Mouse (Mus musculus) heart, embryonic 15.5 days (tissue): ENCODE measurements at regions not wholly inside any gene's neighbourhood (a gene's known extent, or its start where the extent isn't known, plus 50 kb on each side); places are given as distances from the start of the nearest gene placed in this dataset.

ENCODE experiments used
- ATAC-seq: fragments of 200-750 bp; cut with Nextera tagmentation; replicated peaks from 2 replicates; pipeline ENCODE4 v1.8.0; 2017; ENCODE audit warnings: low read depth, moderate TSS enrichment; ENCODE audit not compliant: insufficient number of reproducible peaks, insufficient read depth, low FRiP score
- H3K27ac ChIP-seq: fragments of 300-500 bp; sonication (generic); 2 replicates; pipeline ENCODE4 v1.5.1; 2015; ENCODE audit warnings: mild to moderate bottlenecking, inconsistent platforms
- H3K27me3 ChIP-seq: fragments of 300-500 bp; sonication (generic); 2 replicates; pipeline ENCODE4 v1.6.1; 2015; ENCODE audit warnings: inconsistent platforms
- H3K36me3 ChIP-seq: fragments of 300-500 bp; sonication (generic); 2 replicates; pipeline ENCODE4 v1.6.1; 2015; ENCODE audit warnings: mild to moderate bottlenecking, inconsistent platforms
- H3K4me1 ChIP-seq: fragments of 300-500 bp; sonication (generic); replicated peaks from 2 replicates; pipeline ENCODE4 v1.6.1; 2015; ENCODE audit warnings: inconsistent platforms
- H3K4me2 ChIP-seq: fragments of 300-500 bp; sonication (generic); 2 replicates; pipeline ENCODE4 v1.6.1; 2015; ENCODE audit warnings: inconsistent platforms, mild to moderate bottlenecking, moderate library complexity
- H3K4me3 ChIP-seq: fragments of 300-500 bp; sonication (generic); 2 replicates; pipeline ENCODE4 v1.5.1; 2015; ENCODE audit warnings: mild to moderate bottlenecking, inconsistent platforms
- H3K9ac ChIP-seq: fragments of 300-500 bp; sonication (generic); 2 replicates; pipeline ENCODE4 v1.6.1; 2015; ENCODE audit warnings: mild to moderate bottlenecking, inconsistent platforms
- H3K9me3 ChIP-seq: fragments of 300-500 bp; sonication (generic); replicated peaks from 2 replicates; pipeline ENCODE4 v1.6.1; 2016; ENCODE audit warnings: inconsistent platforms
- WGBS: fragments of 180-500 bp; shearing (Covaris S2); methylation state at CpG from one replicate; pipeline ENCODE4 v1.1.7; 2015; ENCODE audit warnings: mixed read lengths; 5-methylcytosine and 5-hydroxymethylcytosine counted together

DNA sequence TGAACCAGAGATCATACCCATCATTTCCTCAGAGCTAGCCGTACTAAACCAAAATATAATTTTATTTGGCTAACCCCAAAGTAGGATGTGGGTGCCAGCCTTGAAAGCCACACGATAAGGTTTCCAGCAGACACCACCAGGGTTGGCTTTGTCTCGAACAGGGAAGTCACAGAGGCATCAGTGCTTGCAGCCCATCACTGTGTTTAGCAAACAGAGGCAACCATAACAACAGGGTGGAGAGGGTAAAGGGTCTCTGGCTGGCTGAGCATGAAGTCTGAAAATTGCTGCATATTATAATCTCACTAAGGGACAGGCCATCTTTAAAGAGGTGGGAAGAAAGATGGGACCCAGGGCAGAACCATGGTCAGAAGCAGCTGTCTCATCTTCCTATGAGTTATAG lies 552.3 kb upstream of the Btbd3 start:
- 74% methylated on average over 3 of the region's 3 CpGs for WGBS
- no peaks in the 10 kb centered on the region for H3K9me3 ChIP-seq

DNA sequence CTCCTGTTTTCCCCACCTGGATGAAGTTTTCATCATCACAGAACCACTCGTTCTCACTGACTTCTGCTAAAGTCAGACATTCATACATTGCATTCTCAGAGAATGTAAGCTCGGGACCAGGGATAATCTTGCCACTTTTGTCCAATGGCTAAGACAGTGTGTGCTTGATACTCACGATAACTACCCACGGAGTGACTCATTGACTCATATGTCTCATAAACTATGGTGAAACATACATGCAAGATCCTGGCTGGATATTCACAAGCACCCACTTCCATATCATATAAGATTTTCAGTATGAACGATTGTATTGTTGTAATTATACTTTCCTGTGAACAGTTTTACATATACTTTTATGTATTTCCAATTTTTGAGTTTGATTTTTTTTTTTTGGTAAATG lies 560.5 kb upstream of the Btbd3 start:
- H3K9me3 ChIP-seq: no peaks in the 10 kb centered on the region
- H3K27ac ChIP-seq: no peak overlapping the region
- H3K36me3 ChIP-seq: no peaks in the 10 kb centered on the region
- no peak overlapping the region for H3K9ac ChIP-seq
- no peak overlapping the region for H3K4me2 ChIP-seq
- no peak for ATAC-seq
- 81% methylated on average over 5 of the region's 5 CpGs for WGBS
- H3K4me3 ChIP-seq: no peak overlapping the region
- no peaks in the 10 kb centered on the region for H3K27me3 ChIP-seq
- H3K4me1 ChIP-seq: no peaks in the 10 kb centered on the region

More for the DNA sequence above, 552.3 kb upstream of the Btbd3 start:
- Histone ChIP-seq H3K36me3 (no peaks in the 10 kb centered on the region), H3K4me2 (no peak overlapping the region), H3K4me1 (peaks cover 7% of the 10 kb centered on the region), H3K4me3 (no peak overlapping the region), H3K9ac (no peak overlapping the region), H3K27ac (no peak overlapping the region), H3K27me3 (no peaks in the 10 kb centered on the region)
- ATAC-seq: no peak

DNA sequence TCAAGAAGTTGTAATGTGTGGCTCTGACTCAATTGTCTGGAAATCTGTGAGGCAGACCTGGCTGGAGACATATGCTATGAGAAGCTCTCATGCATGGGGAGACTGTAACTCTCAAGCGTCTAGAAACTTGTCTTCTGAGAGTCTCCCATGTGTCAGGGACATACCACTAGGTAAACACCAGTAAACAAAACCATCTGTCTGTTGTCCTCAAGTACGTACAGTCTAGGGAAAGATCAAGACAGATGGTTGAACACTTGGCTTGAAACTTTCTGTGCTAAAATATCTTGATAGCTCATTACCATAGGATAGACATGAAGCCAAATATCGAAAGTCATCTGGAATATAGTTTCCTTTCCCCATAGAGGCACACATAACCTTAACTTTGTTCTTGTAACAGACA lies 562.3 kb upstream of the Btbd3 start:
- WGBS: 81% methylated on average over 3 of the region's 3 CpGs
- no peaks in the 10 kb centered on the region for H3K4me1 ChIP-seq
- H3K9me3 ChIP-seq: no peaks in the 10 kb centered on the region
- H3K4me2 ChIP-seq: no peak overlapping the region
- H3K27ac ChIP-seq: no peak overlapping the region
- ATAC-seq: no peak
- H3K9ac ChIP-seq: no peak overlapping the region
- no peak overlapping the region for H3K4me3 ChIP-seq
- no peaks in the 10 kb centered on the region for H3K36me3 ChIP-seq
- no peaks in the 10 kb centered on the region for H3K27me3 ChIP-seq

DNA sequence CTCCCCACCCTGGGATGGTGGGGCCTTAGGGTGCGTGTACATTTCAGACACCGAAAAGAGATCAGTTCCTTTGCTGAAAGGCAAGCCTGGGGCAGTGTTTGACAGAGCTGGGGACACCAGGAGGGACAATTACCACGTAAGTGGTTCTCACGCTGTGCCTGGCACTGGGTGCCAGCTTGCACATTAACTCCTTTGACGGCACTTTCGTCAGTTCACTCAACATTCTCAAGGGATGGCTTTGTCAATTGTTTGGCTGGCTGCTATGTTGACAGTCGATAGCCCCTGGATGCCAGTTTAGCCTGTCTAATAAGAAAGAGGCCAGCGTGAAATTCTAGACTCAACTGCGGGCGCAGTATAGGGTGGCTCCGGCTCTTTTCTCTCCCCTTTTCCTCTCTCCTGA lies 569.2 kb upstream of the Btbd3 start:
- ATAC-seq: no peak
- no peak overlapping the region for H3K27ac ChIP-seq
- no peak overlapping the region for H3K9ac ChIP-seq
- no peaks in the 10 kb centered on the region for H3K27me3 ChIP-seq
- peaks cover 13% of the 10 kb centered on the region for H3K4me1 ChIP-seq
- H3K4me3 ChIP-seq: no peak overlapping the region
- no peaks in the 10 kb centered on the region for H3K36me3 ChIP-seq
- no peak overlapping the region for H3K4me2 ChIP-seq
- 67% methylated on average over 11 of the region's 11 CpGs for WGBS
- no peaks in the 10 kb centered on the region for H3K9me3 ChIP-seq

DNA sequence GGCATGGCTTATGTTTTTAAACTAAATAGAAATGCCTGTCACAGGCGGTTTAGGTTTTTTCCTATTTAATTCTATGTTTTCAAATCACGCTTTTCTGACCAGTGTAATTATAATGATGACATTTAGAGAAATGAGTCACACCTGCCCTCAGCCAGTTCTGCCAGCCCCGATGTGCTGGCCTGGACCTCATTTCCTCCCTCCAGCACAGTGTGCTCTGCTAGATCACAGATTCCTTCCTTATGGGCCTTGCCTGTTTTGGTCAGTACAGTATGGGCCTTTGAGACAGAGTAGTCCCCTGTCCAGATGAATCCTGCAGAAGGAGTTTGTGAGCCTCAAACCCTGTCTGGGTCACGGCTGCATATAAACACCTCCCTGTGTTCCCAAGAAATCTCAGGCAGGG lies 569.6 kb upstream of the Btbd3 start:
- no peak overlapping the region for H3K27ac ChIP-seq
- no peaks in the 10 kb centered on the region for H3K9me3 ChIP-seq
- no peak for ATAC-seq
- WGBS: 49% methylated on average over 4 of the region's 4 CpGs
- no peaks in the 10 kb centered on the region for H3K27me3 ChIP-seq
- no peak overlapping the region for H3K9ac ChIP-seq
- H3K4me1 ChIP-seq: peaks cover 13% of the 10 kb centered on the region
- H3K4me3 ChIP-seq: no peak overlapping the region
- no peak overlapping the region for H3K4me2 ChIP-seq
- no peaks in the 10 kb centered on the region for H3K36me3 ChIP-seq

DNA sequence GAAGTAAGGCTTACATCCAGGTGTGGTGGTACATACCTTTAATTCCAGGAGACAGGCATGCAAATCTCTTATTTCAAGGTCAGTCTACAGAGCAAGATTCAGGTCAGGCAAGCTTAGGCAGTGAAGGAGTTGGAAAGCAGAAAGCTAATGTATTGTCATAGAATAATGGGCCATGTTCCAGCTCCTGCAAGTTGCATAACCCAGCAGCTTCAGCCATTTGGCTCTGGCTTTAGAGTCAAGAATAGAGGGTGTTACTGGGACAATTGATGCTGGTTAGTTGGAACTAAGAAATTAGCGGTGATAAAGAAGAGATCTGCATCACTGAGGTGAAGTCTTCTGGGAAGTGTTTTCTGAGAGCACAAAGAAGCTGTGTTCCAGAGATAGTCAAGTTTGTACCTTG lies 565.3 kb upstream of the Jag1 start:
- Histone ChIP-seq H3K4me1 (peaks cover 5% of the 10 kb centered on the region), H3K27me3 (no peaks in the 10 kb centered on the region), H3K27ac (no peak overlapping the region), H3K4me3 (no peak overlapping the region), H3K4me2 (no peak overlapping the region), H3K36me3 (no peaks in the 10 kb centered on the region), H3K9me3 (no peaks in the 10 kb centered on the region), H3K9ac (no peak overlapping the region)
- 89% methylated on average over 1 of the region's 1 CpGs for WGBS
- ATAC-seq: no peak; the same call in 1 of the 2 replicates

DNA sequence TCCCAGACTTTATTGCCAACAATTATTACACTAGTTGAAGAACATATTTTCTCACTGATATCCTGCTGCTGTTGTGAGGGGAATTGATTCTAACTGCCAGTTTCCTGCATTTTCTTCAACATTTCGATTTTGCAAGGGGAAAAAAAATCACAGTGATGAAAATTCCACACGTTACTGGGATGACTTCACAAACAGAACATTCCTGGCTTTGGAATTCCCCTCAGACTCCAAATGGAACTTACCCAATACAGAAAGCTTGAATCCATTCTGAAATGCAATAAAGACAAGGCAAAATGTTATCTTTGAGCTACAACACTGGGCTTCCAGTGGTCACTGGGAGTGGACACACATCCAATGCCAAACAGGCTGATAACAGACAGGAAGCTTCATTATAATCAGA lies 546.7 kb upstream of the Jag1 start:
- Histone ChIP-seq H3K27ac (peak overlapping the region; percentile 55), H3K4me3 (no peak overlapping the region)
- 18% methylated on average over 2 of the region's 2 CpGs for WGBS

DNA sequence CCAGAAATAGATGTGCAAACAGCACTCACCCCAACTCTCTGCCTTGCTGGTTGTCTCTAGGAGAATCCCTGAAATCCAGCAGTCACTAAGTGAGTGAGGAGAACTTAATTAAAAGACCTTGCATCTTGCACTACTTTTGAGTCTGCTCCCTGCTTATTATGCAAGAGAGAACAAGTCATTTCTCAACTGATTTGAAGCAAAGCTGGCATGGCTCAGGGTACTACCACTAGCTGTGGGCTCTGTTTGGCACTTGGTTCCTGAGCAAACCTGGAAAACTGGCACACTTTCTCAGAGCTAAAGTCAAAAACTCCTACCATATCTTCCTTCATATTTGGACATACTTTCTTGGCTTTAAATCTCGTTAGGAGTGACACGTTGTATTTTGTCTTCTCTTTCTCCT lies 545.8 kb upstream of the Jag1 start:
- H3K27me3 ChIP-seq: no peaks in the 10 kb centered on the region
- H3K9ac ChIP-seq: no peak overlapping the region
- no peak overlapping the region for H3K4me3 ChIP-seq
- H3K36me3 ChIP-seq: no peaks in the 10 kb centered on the region
- H3K4me2 ChIP-seq: no peak overlapping the region
- no peak for ATAC-seq
- no peaks in the 10 kb centered on the region for H3K9me3 ChIP-seq
- no peak overlapping the region for H3K27ac ChIP-seq
- peaks cover 28% of the 10 kb centered on the region for H3K4me1 ChIP-seq
- 69% methylated on average over 2 of the region's 2 CpGs for WGBS

More for the DNA sequence above, 546.7 kb upstream of the Jag1 start:
- no peak for ATAC-seq
- H3K9ac ChIP-seq: no peak overlapping the region
- no peaks in the 10 kb centered on the region for H3K27me3 ChIP-seq
- peaks cover 28% of the 10 kb centered on the region for H3K4me1 ChIP-seq
- H3K4me2 ChIP-seq: no peak overlapping the region
- H3K9me3 ChIP-seq: no peaks in the 10 kb centered on the region
- no peaks in the 10 kb centered on the region for H3K36me3 ChIP-seq

DNA sequence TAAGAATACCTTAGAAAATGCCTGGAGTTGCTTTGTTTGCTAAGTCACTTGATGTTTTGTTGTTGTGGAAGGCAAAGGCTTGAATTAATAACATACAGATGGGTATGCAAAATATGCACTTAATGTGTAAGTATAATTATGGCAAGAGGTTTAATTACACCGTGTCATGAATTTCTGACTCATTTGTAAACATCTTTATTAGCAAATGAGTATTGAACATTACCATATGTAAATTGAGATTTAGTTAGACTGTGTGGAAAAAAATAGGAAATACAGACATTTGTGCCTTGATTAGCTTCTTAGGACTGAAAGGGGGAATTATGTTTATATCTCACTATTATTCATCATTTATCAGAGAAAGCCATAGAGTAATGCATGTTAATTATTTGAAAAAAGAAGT lies 544.0 kb upstream of the Jag1 start:
- Histone ChIP-seq H3K9me3 (no peaks in the 10 kb centered on the region), H3K4me1 (peaks cover 28% of the 10 kb centered on the region), H3K4me2 (no peak overlapping the region), H3K4me3 (no peak overlapping the region), H3K27me3 (no peaks in the 10 kb centered on the region), H3K36me3 (no peaks in the 10 kb centered on the region), H3K27ac (no peak overlapping the region), H3K9ac (no peak overlapping the region)
- WGBS: 77% methylated on average over 1 of the region's 1 CpGs
- no peak for ATAC-seq

DNA sequence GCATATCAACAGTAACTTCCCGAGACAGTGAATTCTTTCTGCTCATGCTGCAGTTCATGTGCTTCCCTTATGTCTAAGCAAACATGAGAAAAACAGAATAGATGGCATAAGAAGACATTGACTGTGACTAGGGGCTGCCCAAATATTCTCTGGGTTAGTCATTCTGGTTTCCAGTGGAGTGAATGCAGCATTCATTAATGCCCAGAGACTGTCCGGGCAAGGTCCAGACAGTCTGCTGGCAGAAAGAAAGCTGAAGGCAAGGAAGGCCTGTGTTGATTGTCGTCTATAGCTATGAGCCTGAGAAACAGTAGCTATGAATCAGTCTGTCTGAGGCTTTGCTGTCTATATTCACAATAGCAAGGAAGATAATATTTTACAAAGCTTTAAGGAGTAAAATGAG lies 537.9 kb upstream of the Jag1 start:
- H3K9ac ChIP-seq: no peak overlapping the region
- no peak for ATAC-seq
- H3K4me1 ChIP-seq: no peaks in the 10 kb centered on the region
- H3K4me2 ChIP-seq: no peak overlapping the region
- H3K9me3 ChIP-seq: 0 out of 2 replicates have a peak, but pooled peaks cover 5% of the 10 kb centered on the region
- no peaks in the 10 kb centered on the region for H3K36me3 ChIP-seq
- no peaks in the 10 kb centered on the region for H3K27me3 ChIP-seq
- WGBS: 66% methylated on average over 3 of the region's 3 CpGs
- no peak overlapping the region for H3K27ac ChIP-seq
- no peak overlapping the region for H3K4me3 ChIP-seq

DNA sequence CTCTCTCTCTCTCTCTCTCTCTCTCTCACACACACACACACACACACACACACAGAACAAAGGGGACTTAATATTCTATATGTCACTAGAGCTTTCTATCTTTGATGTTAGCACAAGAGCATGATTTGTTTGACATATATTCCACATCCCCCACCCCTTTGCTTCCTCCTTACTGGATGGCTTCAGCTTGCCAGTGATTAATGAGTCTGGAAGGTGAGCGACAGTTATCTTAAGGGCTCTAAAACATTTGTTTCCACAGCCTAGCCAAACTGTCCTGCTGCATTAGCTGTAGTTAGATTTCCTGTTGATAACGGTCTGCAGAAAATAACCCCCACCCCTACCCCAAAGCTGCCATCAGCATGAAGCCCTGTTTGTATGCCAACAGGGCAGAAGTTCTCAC lies 527.7 kb upstream of the Jag1 start:
- no peak for ATAC-seq
- Histone ChIP-seq H3K36me3 (no peaks in the 10 kb centered on the region), H3K27ac (no peak overlapping the region), H3K4me3 (no peak overlapping the region), H3K9me3 (no peaks in the 10 kb centered on the region), H3K27me3 (no peaks in the 10 kb centered on the region), H3K4me1 (peaks cover 5% of the 10 kb centered on the region; the same call in 1 of the 2 replicates), H3K4me2 (no peak overlapping the region), H3K9ac (no peak overlapping the region)
- 49% methylated on average over 2 of the region's 2 CpGs for WGBS

DNA sequence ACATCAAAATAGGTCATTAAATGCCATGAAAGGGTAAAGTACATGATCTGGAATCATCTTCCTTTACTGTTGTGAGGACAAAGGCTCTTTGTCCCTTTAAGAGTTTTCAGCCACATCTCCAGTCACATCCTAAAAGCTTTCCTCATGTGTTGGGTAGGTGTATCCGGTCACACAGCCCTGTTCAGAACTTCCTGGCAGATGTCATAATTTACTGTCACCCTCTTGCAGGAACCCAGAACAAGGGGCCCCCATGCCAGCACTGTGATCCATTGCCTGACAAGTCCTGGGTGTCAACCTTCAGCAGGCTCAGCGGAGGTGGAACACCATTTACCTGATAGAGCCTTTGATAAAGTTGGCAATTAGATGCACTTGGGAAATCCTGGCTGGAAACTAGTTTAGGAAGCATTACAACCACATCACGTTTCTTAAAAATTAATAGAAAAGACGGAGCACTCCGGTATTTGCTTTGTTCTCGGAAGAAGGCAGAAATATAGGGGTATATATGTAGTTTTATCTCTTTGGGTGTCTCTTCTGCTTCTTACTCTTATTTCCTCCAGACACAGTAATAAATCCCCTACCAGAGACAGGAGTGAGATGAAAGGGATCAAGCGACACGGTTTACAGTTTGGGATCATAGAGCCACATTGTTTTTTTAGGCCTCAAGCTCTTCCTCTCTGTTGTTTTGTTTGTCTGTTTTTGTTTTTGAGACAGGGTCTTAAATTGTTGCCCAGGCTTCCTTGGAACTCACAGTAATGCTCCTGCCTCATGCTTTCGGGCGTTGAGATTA lies 527.0 kb upstream of the Jag1 start:
- Histone ChIP-seq H3K36me3 (no peaks in the 10 kb centered on the region), H3K27me3 (no peaks in the 10 kb centered on the region), H3K4me2 (no peak overlapping the region), H3K4me3 (no peak overlapping the region), H3K4me1 (peaks cover 5% of the 10 kb centered on the region; the same call in 1 of the 2 replicates), H3K9ac (no peak overlapping the region), H3K27ac (no peak overlapping the region), H3K9me3 (no peaks in the 10 kb centered on the region)
- WGBS: 48% methylated on average over 10 of the region's 10 CpGs
- ATAC-seq: no peak
